Mouse (Mus musculus) embryonic fibroblast, embryonic 13.5 days (primary cell): ENCODE measurements around the gene Ctnnal1. TPM values are rescaled to one million over a fixed set of nuclear protein-coding genes. Genes with fewer than 3 reads are reported as not detected.

Experiments
- H3K27ac ChIP-seq: 2 replicates; pipeline ENCODE4 v1.5.1; 2012; ENCODE audit warnings: low read length, control low read depth, inconsistent platforms; ENCODE audit not compliant: insufficient read depth
- H3K4me1 ChIP-seq: 2 replicates; pipeline ENCODE4 v1.6.1; 2011; ENCODE audit warnings: low read length; ENCODE audit not compliant: control insufficient read depth, insufficient read depth
- H3K4me3 ChIP-seq: 2 replicates; pipeline ENCODE4 v1.5.1; 2011; ENCODE audit warnings: mild to moderate bottlenecking, control low read depth, low read length; ENCODE audit not compliant: insufficient read depth
- CTCF ChIP-seq: IDR thresholded peaks from 2 replicates; pipeline ENCODE4 v1.5.1; 2011; ENCODE audit warnings: mild to moderate bottlenecking, control low read depth, low read length, moderate library complexity, borderline replicate concordance; ENCODE audit not compliant: insufficient read depth
- POLR2A ChIP-seq: IDR thresholded peaks from 2 replicates; pipeline ENCODE4 v1.6.1; 2011; ENCODE audit warnings: low read depth, mild to moderate bottlenecking, control low read depth, low read length, moderate library complexity
- polyA plus RNA-seq: library from polyadenylated mRNA; stranded (reverse); fragments of >200 nt; gene quantifications from 2 replicates; pipeline ENCODE4 v1.2.4, GENCODE M21; 2011; ENCODE audit warnings: low read depth; ENCODE audit not compliant: missing spikeins, insufficient read length

Ctnnal1 gene
- polyA plus RNA-seq, 1 experiment = 10.4 TPM

GRCm38 (mm10) chr4:56864417-56865001, 479 bp downstream of the Ctnnal1 start:
- peaks cover 4% of the 10 kb centered on the region; the same call in 1 of the 2 replicates for H3K4me1 ChIP-seq
- TF ChIP-seq POLR2A (no peak), CTCF (no peak)
- no peak overlapping the region for H3K27ac ChIP-seq
- H3K4me3 ChIP-seq = peak overlapping the region; percentile 64

- TF ChIP-seq CTCF (no peak), POLR2A (no peak)
- H3K4me3 ChIP-seq = peak overlapping the region; percentile 64
- no peak overlapping the region for H3K27ac ChIP-seq
- H3K4me1 ChIP-seq = peaks cover 4% of the 10 kb centered on the region; the same call in 1 of the 2 replicates
Observed at GRCm38 (mm10) chr4:56864016-56864415, 972 bp downstream of the Ctnnal1 start.

- H3K4me1 ChIP-seq = peaks cover 4% of the 10 kb centered on the region; the same call in 1 of the 2 replicates
- no peak overlapping the region for H3K4me3 ChIP-seq
- H3K27ac ChIP-seq = no peak overlapping the region
- no peak for TF ChIP-seq POLR2A
Observed at GRCm38 (mm10) chr4:56861551-56861950, 3.4 kb downstream of the Ctnnal1 start.

GRCm38 (mm10) chr4:56858733-56859132, 6.3 kb downstream of the Ctnnal1 start:
- TF ChIP-seq CTCF (no peak), POLR2A (no peak)
- H3K27ac ChIP-seq = no peak overlapping the region
- no peaks in the 10 kb centered on the region for H3K4me1 ChIP-seq
- no peak overlapping the region for H3K4me3 ChIP-seq

DNA sequence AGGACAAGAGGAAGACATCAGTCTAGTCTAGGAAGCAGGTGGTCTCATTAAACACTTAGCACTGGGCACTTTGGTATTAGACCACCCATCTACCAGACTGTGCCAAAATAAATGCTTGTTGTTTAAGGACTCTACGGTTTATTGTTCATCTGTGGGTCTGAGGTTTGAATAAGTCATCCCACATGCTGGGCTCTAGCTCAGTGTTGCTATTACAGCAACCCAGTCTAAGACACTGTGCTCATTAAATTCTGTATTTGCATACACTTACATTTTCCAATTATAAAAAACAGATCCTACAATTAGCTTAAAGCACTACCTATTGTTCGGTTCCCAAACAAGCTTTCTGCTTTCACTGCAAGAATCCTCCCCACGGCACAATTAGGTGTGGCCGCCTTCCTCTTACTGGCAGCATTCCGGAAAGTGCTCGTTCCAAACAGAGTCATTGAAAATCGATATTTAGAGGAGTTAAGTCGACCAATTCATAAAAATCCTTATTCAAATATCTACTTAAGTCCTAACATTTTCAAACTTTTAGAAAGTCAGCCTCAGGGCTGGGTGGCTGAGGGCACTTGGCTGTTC, 8.5 kb downstream of the Ctnnal1 start:
- TF ChIP-seq CTCF = no peak
- Histone ChIP-seq H3K27ac (no peak overlapping the region), H3K4me3 (no peak overlapping the region), H3K4me1 (no peaks in the 10 kb centered on the region)

GRCm38 (mm10) chr4:56855935-56856334, 9.1 kb downstream of the Ctnnal1 start:
- H3K27ac ChIP-seq = no peak overlapping the region
- TF ChIP-seq POLR2A (no peak), CTCF (no peak)
- no peak overlapping the region for H3K4me3 ChIP-seq
- H3K4me1 ChIP-seq = no peaks in the 10 kb centered on the region

DNA sequence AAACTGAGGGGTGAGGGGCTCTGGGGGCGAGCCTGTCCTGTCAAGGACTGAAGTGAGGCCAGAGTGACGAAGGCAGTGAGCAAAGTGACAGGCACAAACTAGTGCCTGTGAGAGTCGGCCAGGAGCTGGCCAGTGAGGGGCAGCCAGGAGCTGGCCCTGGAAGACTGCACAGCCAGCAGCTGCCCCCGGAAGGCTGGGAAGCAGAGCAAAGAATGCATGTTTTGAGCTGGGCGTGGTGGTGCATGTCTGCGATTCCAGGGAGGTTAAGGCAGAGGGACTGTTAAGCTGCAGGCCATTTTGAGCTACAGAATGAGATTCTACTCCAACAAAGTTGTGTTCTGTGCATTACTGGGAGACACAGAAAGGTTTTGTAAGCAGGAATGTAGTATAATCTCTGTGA, 14.3 kb downstream of the Ctnnal1 start:
- H3K4me3 ChIP-seq = no peak overlapping the region
- TF ChIP-seq CTCF (no peak), POLR2A (no peak)
- peaks cover 3% of the 10 kb centered on the region; the same call in 1 of the 2 replicates for H3K4me1 ChIP-seq
- no peak overlapping the region for H3K27ac ChIP-seq

DNA sequence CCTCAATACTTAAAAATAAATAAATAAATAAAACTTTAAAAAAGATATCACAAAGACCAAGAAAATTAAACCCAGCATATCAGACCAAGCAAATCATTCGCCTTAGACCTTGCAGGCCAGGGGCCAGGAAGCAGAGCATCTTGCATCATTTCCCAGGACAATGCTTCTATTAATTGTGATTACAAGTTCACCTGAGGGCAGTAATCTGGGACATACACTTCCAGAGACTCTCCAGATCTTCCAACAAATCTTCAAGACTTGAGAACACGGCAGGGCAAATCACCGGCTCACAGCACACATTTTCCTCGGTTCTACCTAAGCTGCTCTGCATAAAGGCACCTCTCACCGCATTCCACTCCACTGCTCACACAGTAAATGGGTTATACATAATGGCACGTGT, 16.9 kb downstream of the Ctnnal1 start:
- Histone ChIP-seq H3K27ac (no peak overlapping the region), H3K4me1 (peaks cover 3% of the 10 kb centered on the region; the same call in 1 of the 2 replicates), H3K4me3 (no peak overlapping the region)
- TF ChIP-seq CTCF (no peak), POLR2A (no peak)

- no peak for TF ChIP-seq POLR2A
- TF ChIP-seq CTCF = no peak
- peaks cover 3% of the 10 kb centered on the region; the same call in 1 of the 2 replicates for H3K4me1 ChIP-seq
- no peak overlapping the region for H3K4me3 ChIP-seq
- H3K27ac ChIP-seq = no peak overlapping the region
Observed at GRCm38 (mm10) chr4:56847400-56847799, 17.6 kb downstream of the Ctnnal1 start.

GRCm38 (mm10) chr4:56845896-56846533, 19.0 kb downstream of the Ctnnal1 start:
- Histone ChIP-seq H3K4me1 (peaks cover 3% of the 10 kb centered on the region; the same call in 1 of the 2 replicates), H3K27ac (no peak overlapping the region), H3K4me3 (no peak overlapping the region)
- no peak for TF ChIP-seq CTCF
- TF ChIP-seq POLR2A = no peak
